Mouse (Mus musculus) testis, postnatal 10 days (tissue): ENCODE data around the gene Pcnp.
A peak's percentile ranks its signal among the peaks of the same experiment; 100 is the strongest.
"Not testable (repeated sequence)": the region's sequence is repeated elsewhere in the genome, so short reads cannot be mapped to it uniquely, and the experiment has no call there.

Source experiments
- DNase-seq: peaks from one replicate; pipeline ENCODE4 v3.0.0; 2021; ENCODE audit warnings: low spot score

Pcnp gene

DNA sequence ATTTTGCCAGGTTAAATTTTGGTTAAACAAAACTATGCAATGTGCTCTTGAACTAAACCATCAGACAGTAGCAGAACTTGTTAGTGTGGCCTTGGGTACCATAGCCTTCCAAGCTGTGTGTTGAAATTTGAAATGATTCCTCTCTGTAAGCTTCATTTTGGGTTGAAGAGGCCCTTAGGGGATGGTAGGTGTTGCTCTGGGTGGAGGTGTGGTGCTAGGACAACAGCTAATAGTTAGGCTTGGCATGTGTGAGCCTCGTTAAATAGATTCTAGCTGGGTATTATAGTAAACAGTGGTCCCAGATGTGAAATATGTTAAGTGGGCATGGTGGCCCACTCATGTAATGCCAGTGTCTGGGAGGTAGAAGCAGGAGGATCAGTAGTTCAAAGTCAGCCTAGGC, 62.3 kb downstream of the Pcnp start:
- no peak for DNase-seq

DNA sequence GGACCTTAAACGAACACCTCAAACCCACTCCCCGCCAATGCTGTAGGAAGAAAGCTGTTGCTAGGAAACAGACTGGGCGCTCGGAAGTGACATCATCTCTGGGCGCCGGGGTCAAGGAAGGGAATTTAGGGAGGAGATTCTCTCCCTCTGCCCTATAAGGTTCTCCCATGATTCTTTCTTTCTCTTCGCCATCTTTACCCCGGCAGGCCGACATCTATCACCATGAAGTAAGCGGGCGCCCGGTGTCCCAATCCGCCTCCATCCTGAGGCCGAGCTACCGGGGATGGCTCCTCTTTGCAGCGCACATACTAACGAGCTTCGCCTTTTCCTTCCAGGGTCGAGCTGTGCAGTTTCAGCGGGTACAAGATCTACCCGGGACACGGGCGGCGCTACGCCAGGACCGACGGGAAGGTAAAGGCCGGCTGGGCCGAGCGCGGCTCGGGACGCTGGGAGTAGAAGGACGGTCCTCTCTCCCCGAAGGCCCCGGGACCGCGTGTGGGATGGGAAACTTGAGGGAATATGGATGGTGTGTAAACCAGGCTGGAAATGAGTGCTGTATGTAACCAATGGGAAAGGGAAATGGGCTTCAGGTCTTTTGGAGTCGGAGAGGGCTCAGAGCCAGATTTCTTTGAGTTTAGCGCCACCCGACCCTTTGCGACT, 63.2 kb downstream of the Pcnp start, which contains the start of gene Rpl24:
TSS of gene Rpl24 (plus strand) at position 64 of the 660 bp plus-strand sequence.
- DNase-seq = peak; percentile 97

DNA sequence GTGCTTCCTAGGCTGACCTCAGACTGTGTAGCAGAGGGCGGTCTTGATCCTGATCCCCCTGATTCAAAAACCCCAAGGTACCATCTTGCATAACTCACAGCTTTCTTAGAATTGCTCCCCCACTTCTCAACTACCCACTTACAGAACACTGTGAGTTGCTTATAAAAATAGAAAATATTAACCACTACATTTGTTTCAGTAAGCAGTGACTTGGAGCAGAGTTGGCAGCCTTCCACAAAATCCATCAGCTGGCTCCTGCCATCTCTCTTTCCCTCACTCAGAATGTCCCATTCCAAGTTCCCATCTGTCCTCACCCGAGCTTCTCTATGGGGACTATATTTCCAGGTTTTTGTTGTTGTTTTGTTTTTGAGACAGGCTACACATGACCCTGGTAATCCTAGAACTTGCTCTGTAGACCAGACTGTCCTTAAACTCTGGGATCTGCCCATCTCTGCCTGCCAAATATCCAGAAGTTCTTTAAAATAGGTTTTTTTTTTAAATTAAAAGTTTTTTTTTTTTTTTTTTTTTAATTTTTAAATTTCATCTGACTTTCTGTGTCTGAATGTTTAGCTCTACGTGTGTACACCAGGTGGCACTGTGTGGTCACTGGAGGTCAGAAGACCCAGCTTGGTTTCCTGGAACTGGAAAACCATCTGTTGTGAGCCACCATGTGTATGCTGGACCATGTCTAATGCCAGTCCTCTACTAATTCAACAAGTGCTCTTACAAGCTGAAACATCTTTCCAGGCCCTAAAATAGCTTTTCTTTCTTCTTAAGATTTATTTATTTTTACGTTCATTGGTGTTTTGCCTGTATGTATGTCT, 65.2 kb downstream of the Pcnp start:
- DNase-seq = peak; percentile 55

DNA sequence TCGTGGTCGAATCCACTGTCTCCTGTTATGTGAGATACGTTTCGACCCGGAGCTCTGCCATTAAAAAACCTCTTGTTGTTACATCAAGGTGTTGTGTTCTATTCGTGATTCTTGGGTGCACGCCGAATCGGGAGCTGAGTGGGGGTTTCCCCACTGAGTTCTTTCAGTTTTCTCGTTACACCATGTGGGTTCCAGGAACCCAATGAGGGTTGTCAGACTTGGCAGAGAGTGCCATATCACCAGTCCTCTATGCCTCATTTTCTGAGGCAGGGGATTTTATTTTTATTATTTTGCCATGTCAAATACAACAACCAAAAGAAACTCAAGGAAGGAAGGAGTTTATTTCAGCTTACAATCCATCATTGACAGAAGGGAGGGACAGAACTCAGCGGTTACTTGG, 66.5 kb downstream of the Pcnp start:
- DNase-seq = not testable (repeated sequence)
